Mouse (Mus musculus) adrenal gland, adult 2 months (tissue): Measurements from ENCODE around the gene Nfkbid. TPM values are rescaled to one million over a fixed set of nuclear protein-coding genes. Genes with fewer than 3 reads are reported as not detected.
A peak's percentile ranks its signal among the peaks of the same experiment; 100 is the strongest.

Source experiments
- DNase-seq: peaks from one replicate; pipeline ENCODE4 v3.0.0; 2021
- long read RNA-seq: library from polyadenylated mRNA; stranded (forward); transcript quantifications from one replicate; pipeline ENCODE4 v2.0.0, GENCODE M21; 2021
- polyA plus RNA-seq: library from polyadenylated mRNA; depleted of rRNA; stranded (reverse); fragments of >200 nt; gene quantifications from 2 replicates; pipeline ENCODE4 v1.2.3, GENCODE M21; 2012; rRNA removed
- total RNA-seq, 2 experiments: library from RNA; stranded (reverse); gene quantifications; 2 replicates each; pipeline ENCODE4 v1.2.3; 2021

Gene Nfkbid
- total RNA-seq (1 to 10 TPM; 1.1 to 1.3 TPM), polyA plus RNA-seq (3.7 and 4.1 TPM in 2 replicates)
- long read RNA-seq, partial matches to known transcripts = 0 of 1 reads
- long read RNA-seq, other reads (novel, unspliced or antisense) = 1 of 1 reads

- DNase-seq = peak; percentile 87
Measured at GRCm38 (mm10) chr7:30421175-30421889, at the start of gene Nfkbid. TSS of gene Nfkbid (plus strand) at chr7:30421732.

GRCm38 (mm10) chr7:30373501-30373962, 48.0 kb upstream of the Nfkbid start:
- peak; percentile 92 for DNase-seq

- DNase-seq = no peak
Measured at GRCm38 (mm10) chr7:30380061-30380460, 41.5 kb upstream of the Nfkbid start.

GRCm38 (mm10) chr7:30384106-30384505, 37.4 kb upstream of the Nfkbid start:
- no peak for DNase-seq

- peak; percentile 29 for DNase-seq
Measured at GRCm38 (mm10) chr7:30392746-30393520, 28.6 kb upstream of the Nfkbid start.

GRCm38 (mm10) chr7:30393631-30394030, 27.9 kb upstream of the Nfkbid start:
- no peak for DNase-seq

- peak; percentile 61 for DNase-seq
Measured at GRCm38 (mm10) chr7:30394379-30394778, 27.2 kb upstream of the Nfkbid start.

GRCm38 (mm10) chr7:30394871-30395270, 26.7 kb upstream of the Nfkbid start:
- DNase-seq = no peak

- no peak for DNase-seq
Measured at GRCm38 (mm10) chr7:30399671-30400070, 21.9 kb upstream of the Nfkbid start.

GRCm38 (mm10) chr7:30402343-30402742, 19.2 kb upstream of the Nfkbid start:
- DNase-seq = no peak

- DNase-seq = no peak
Measured at GRCm38 (mm10) chr7:30408639-30409038, 12.9 kb upstream of the Nfkbid start.

- no peak for DNase-seq
Measured at GRCm38 (mm10) chr7:30409789-30410188, 11.7 kb upstream of the Nfkbid start.

GRCm38 (mm10) chr7:30411023-30411422, 10.5 kb upstream of the Nfkbid start:
- DNase-seq = no peak

GRCm38 (mm10) chr7:30412735-30413147, 8.8 kb upstream of the Nfkbid start:
- no peak for DNase-seq

GRCm38 (mm10) chr7:30413596-30413995, 7.9 kb upstream of the Nfkbid start, which contains the start of gene Tyrobp:
TSS of gene Tyrobp (plus strand) at chr7:30413760.
- DNase-seq = peak; percentile 23

GRCm38 (mm10) chr7:30417856-30418255, 3.7 kb upstream of the Nfkbid start:
- DNase-seq = no peak

GRCm38 (mm10) chr7:30419561-30420499, 1.7 kb upstream of the Nfkbid start, which contains the start of gene Hcst:
TSS of gene Hcst (minus strand) at chr7:30419854.
- peak; percentile 25 for DNase-seq

GRCm38 (mm10) chr7:30420673-30421072, 859 bp upstream of the Nfkbid start:
- no peak for DNase-seq

GRCm38 (mm10) chr7:30421890-30422435, 431 bp downstream of the Nfkbid start:
- DNase-seq = peak; percentile 91

- no peak for DNase-seq
Measured at GRCm38 (mm10) chr7:30422560-30422959, 1.0 kb downstream of the Nfkbid start.

GRCm38 (mm10) chr7:30423071-30423641, 1.6 kb downstream of the Nfkbid start:
- DNase-seq = peak; percentile 39
